Mouse (Mus musculus) frontal cortex, postnatal 36 days (tissue): Measurements from ENCODE around the gene Mvb12a.

Experiments used
- DNase-seq, 2 experiments: peaks; one replicate each; pipeline ENCODE4 v3.0.0; 2022; ENCODE audit warnings: low spot score in 2 of 2

Gene Mvb12a

GRCm38 (mm10) chr8:71562751-71563150 lies 20.0 kb downstream of the Mvb12a start:
- DNase-seq, result peak; percentile 60 to 65

GRCm38 (mm10) chr8:71563992-71564391 lies 21.3 kb downstream of the Mvb12a start:
- no peak for DNase-seq

- no peak for DNase-seq
Measured at GRCm38 (mm10) chr8:71566501-71566900, 23.8 kb downstream of the Mvb12a start, which contains the start of gene Nxnl1. Nxnl1 (minus strand) TSS chr8:71566601.

GRCm38 (mm10) chr8:71567587-71567986 lies 24.9 kb downstream of the Mvb12a start:
- no peak for DNase-seq

GRCm38 (mm10) chr8:71568387-71568937 lies 25.7 kb downstream of the Mvb12a start, which contains the start of gene Slc27a1:
Slc27a1 (plus strand) TSS chr8:71568882.
- DNase-seq, result peak; percentile 44 to 69

GRCm38 (mm10) chr8:71568941-71569340 lies 26.2 kb downstream of the Mvb12a start:
- DNase-seq, result no peak

- DNase-seq, result peak; percentile 82 to 93
Measured at GRCm38 (mm10) chr8:71569366-71570290, 26.9 kb downstream of the Mvb12a start.

- DNase-seq, result peak; percentile 94 to 98
Measured at GRCm38 (mm10) chr8:71570291-71570954, 27.7 kb downstream of the Mvb12a start.

GRCm38 (mm10) chr8:71572077-71572476 lies 29.4 kb downstream of the Mvb12a start:
- no peak for DNase-seq

- peak; percentile 77 to 87 for DNase-seq
Measured at GRCm38 (mm10) chr8:71572847-71573633, 30.3 kb downstream of the Mvb12a start.

- no peak for DNase-seq
Measured at GRCm38 (mm10) chr8:71574426-71574825, 31.7 kb downstream of the Mvb12a start.

GRCm38 (mm10) chr8:71575020-71575419 lies 32.3 kb downstream of the Mvb12a start:
- no peak for DNase-seq

- no peak for DNase-seq
Measured at GRCm38 (mm10) chr8:71577856-71578387, 35.2 kb downstream of the Mvb12a start.

- DNase-seq, result no peak
Measured at GRCm38 (mm10) chr8:71579009-71579408, 36.3 kb downstream of the Mvb12a start.

- DNase-seq, result no peak
Measured at GRCm38 (mm10) chr8:71579476-71579875, 36.8 kb downstream of the Mvb12a start.

GRCm38 (mm10) chr8:71580201-71580600 lies 37.5 kb downstream of the Mvb12a start:
- DNase-seq, result no peak

- no peak for DNase-seq
Measured at GRCm38 (mm10) chr8:71586891-71587290, 44.2 kb downstream of the Mvb12a start.

- DNase-seq, result no peak
Measured at GRCm38 (mm10) chr8:71588762-71589161, 46.0 kb downstream of the Mvb12a start.

GRCm38 (mm10) chr8:71591017-71591416 lies 48.3 kb downstream of the Mvb12a start:
- DNase-seq, result no peak

- peak; percentile 98 to 99 for DNase-seq
Measured at GRCm38 (mm10) chr8:71591471-71592373, 49.0 kb downstream of the Mvb12a start, which contains the start of gene Pgls. Pgls (plus strand) TSS chr8:71592176.
